Mouse (Mus musculus): Measurements from ENCODE around the gene Fuca1. TPM values are rescaled to one million over a fixed set of nuclear protein-coding genes. Genes with fewer than 3 reads are reported as not detected.
A peak's percentile ranks its signal among the peaks of the same experiment; 100 is the strongest.

Gene Fuca1
- polyA plus RNA-seq, 1 experiment: 172 TPM

DNA sequence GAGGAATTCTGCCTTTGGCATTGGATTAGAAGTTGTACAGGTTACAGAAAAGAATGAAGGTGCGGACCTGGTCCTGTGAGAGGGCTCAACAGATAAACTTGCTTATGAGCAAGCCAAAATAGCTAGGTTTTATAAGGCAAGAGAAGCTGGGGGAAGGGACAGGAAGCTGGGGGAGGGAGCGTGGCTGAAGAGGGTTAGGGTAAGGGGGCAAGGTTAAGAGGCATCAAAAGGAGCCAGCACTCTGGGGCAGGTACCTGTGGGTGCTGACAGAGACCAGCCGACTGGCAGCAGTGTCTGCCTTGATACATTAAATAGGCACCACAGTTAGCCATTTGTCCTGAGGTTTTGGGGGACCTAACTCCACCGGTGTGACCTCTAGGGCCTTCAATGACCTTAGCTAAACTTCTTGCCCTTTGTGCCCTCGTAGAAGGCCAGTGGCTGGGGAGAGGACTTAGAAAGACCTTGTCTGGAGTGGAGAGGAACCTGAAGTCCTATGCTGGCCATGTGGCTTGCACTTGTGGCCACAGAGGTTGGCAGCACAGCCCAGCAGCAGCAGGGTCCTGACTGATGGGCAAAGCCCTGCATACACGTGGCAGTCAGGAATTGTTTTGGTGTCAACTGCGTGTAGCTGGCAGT is 36.5 kb upstream of the Fuca1 start:
- 35% methylated on average over 7 of the region's 7 CpGs for whole genome bisulfite sequencing
- TF ChIP-seq CTCF (IDR thresholded peaks at IDR 0.05; ENCODE audit: control insufficient read depth, insufficient read depth, low read length) (no peak), POLR2A (IDR thresholded peaks at IDR 0.05; ENCODE audit: borderline replicate concordance, control insufficient read depth, low read depth, low read length) (no peak)
- H3K4me3 ChIP-seq (replicated peaks; ENCODE audit: control insufficient read depth, low read depth, low read length): no peak overlapping the region
- no peak overlapping the region for H3K27ac ChIP-seq (ENCODE audit: control insufficient read depth, insufficient read depth, low read depth, low read length, poor library complexity)
- H3K4me1 ChIP-seq (ENCODE audit: control insufficient read depth, insufficient read depth, low read length): 0 out of 2 replicates have a peak, but pooled peaks cover 1% of the 10 kb centered on the region

DNA sequence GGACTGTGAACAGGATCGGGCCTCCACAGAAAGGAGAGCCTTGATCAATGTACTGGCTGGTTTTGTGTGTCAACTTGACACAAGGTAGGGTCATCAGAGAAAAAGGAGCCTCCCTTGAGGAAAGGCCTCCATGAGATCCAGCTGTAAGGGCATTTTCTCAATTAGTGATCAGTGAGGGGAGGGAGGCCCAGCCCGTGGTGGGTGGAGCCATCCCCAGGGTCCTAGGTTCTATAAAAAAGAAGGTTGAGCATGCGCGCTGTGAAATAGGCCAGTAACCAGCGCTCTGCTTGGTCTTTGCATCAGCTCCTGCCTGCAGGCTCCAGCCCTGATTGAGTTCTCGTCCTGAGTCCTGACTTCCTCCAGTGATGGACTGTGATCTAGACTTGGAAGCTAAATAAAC is 36.0 kb upstream of the Fuca1 start:
- Histone ChIP-seq H3K27ac (ENCODE audit: control insufficient read depth, insufficient read depth, low read depth, low read length, poor library complexity) (no peak overlapping the region), H3K4me1 (ENCODE audit: control insufficient read depth, insufficient read depth, low read length) (0 out of 2 replicates have a peak, but pooled peaks cover 1% of the 10 kb centered on the region), H3K4me3 (replicated peaks; ENCODE audit: control insufficient read depth, low read depth, low read length) (no peak overlapping the region)
- TF ChIP-seq CTCF (IDR thresholded peaks at IDR 0.05; ENCODE audit: control insufficient read depth, insufficient read depth, low read length) (no peak), POLR2A (IDR thresholded peaks at IDR 0.05; ENCODE audit: borderline replicate concordance, control insufficient read depth, low read depth, low read length) (no peak)
- WGBS: 83% methylated on average over 6 of the region's 6 CpGs

DNA sequence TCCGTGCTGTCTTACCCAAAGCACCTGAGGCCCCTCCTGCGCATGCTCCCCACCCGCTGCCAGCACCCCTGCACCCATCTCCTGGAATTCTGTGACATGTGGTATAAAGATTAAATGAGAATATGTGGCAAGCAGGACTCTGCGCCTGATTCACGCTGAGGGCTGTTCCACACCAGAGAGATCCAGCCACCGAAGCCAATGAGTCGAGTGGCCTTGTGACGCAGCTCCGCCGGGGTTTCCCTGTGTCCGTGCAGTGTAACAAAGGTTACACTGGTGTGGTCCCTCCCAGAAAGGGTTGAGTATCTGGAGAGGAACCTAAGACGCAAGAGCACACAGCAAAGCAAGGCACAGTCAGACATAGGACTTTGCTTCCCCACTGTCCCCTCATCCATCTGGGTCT is 34.9 kb upstream of the Fuca1 start:
- TF ChIP-seq CTCF (IDR thresholded peaks at IDR 0.05; ENCODE audit: control insufficient read depth, insufficient read depth, low read length): no peak
- no peak for TF ChIP-seq POLR2A (IDR thresholded peaks at IDR 0.05; ENCODE audit: borderline replicate concordance, control insufficient read depth, low read depth, low read length)
- no peak overlapping the region for H3K27ac ChIP-seq (ENCODE audit: control insufficient read depth, insufficient read depth, low read depth, low read length, poor library complexity)
- WGBS: 89% methylated on average over 12 of the region's 12 CpGs
- H3K4me3 ChIP-seq (replicated peaks; ENCODE audit: control insufficient read depth, low read depth, low read length): no peak overlapping the region
- H3K4me1 ChIP-seq (ENCODE audit: control insufficient read depth, insufficient read depth, low read length): peaks cover 1% of the 10 kb centered on the region; the same call in 1 of the 2 replicates

GRCm38 (mm10) chr4:135886184-135886583 is 34.4 kb upstream of the Fuca1 start:
- Histone ChIP-seq H3K27ac (ENCODE audit: control insufficient read depth, insufficient read depth, low read depth, low read length, poor library complexity) (no peak overlapping the region), H3K4me1 (ENCODE audit: control insufficient read depth, insufficient read depth, low read length) (peaks cover 3% of the 10 kb centered on the region; the same call in 1 of the 2 replicates), H3K4me3 (replicated peaks; ENCODE audit: control insufficient read depth, low read depth, low read length) (no peak overlapping the region)
- WGBS: 76% methylated on average over 4 of the region's 4 CpGs
- TF ChIP-seq POLR2A (IDR thresholded peaks at IDR 0.05; ENCODE audit: borderline replicate concordance, control insufficient read depth, low read depth, low read length) (no peak), CTCF (IDR thresholded peaks at IDR 0.05; ENCODE audit: control insufficient read depth, insufficient read depth, low read length) (no peak)

DNA sequence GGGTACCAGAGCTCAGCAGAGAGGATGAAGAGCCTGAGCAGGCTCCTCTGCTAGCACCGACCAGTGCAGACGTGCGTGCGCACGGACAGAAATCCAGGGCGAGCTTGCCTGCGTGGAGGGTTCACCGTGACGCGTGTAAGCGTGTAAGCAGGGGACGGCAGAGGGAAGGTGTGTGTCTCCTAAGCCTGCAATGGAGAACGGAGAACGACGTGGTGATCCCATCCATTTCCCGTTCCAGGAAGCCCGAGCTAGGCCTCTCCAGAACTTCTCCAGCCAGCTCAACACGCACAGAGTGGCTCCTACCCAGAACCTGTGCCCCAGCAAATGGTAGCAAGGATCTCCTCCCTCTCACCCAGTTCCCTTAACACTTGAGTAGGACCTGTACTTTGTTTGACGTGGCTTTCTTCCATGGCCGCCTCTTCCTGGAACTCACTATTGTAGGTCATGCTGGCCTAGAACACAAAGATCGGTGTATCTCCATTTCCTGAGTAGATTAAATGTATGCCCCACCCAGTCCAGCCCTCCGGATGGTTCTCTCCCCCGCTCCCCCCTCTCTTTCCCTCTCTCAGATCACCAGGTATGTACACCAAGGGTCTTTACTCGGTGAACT is 32.0 kb upstream of the Fuca1 start:
- Histone ChIP-seq H3K4me3 (replicated peaks; ENCODE audit: control insufficient read depth, low read depth, low read length) (no peak overlapping the region), H3K4me1 (ENCODE audit: control insufficient read depth, insufficient read depth, low read length) (peaks cover 4% of the 10 kb centered on the region; the same call in 1 of the 2 replicates), H3K27ac (ENCODE audit: control insufficient read depth, insufficient read depth, low read depth, low read length, poor library complexity) (no peak overlapping the region)
- WGBS: 87% methylated on average over 24 of the region's 24 CpGs
- TF ChIP-seq CTCF (IDR thresholded peaks at IDR 0.05; ENCODE audit: control insufficient read depth, insufficient read depth, low read length): no peak
- peak; percentile 11; the same call in 1 of the 2 replicates for TF ChIP-seq POLR2A (IDR thresholded peaks at IDR 0.05; ENCODE audit: borderline replicate concordance, control insufficient read depth, low read depth, low read length)

DNA sequence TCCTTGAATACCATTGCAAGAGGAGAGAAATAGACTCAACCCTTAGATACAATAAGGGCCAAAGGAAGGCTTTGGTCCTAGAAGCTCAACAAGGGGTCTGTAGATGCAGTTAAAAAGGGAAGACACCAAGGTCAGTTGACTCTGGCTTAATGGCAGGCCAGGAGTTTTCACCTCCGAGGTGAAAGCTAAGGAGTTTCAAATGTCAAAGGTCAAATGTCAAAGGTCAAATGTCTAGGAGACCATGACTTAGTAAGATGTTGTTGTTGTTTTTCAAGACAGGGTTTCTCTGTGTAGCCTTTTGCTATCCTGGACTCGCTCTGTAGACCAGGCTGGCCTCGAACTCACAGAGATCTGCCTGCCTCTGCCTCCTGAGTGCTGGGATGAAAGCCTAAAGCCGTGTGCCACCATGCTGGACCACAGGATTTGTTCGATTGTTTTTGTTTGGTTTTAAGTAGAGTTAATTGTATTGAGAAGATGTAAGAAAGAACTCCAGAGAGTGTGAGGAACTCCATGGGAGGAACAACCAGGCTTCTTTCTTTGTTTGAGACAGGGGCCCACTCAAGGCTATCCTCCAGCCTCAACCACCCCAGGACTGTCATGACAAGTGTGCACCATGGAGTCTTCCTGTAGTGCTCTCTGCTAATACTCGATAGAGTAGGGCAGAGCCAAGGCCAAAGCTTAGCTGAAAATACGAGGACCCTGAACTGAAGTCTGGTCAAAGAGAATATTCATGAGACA is 31.2 kb upstream of the Fuca1 start:
- WGBS: 80% methylated on average over 7 of the region's 7 CpGs
- H3K27ac ChIP-seq (ENCODE audit: control insufficient read depth, insufficient read depth, low read depth, low read length, poor library complexity): no peak overlapping the region
- no peak overlapping the region for H3K4me3 ChIP-seq (replicated peaks; ENCODE audit: control insufficient read depth, low read depth, low read length)
- peaks cover 6% of the 10 kb centered on the region; the same call in 1 of the 2 replicates for H3K4me1 ChIP-seq (ENCODE audit: control insufficient read depth, insufficient read depth, low read length)
- TF ChIP-seq CTCF (IDR thresholded peaks at IDR 0.05; ENCODE audit: control insufficient read depth, insufficient read depth, low read length) (no peak), POLR2A (IDR thresholded peaks at IDR 0.05; ENCODE audit: borderline replicate concordance, control insufficient read depth, low read depth, low read length) (no peak)

GRCm38 (mm10) chr4:135889884-135890283 is 30.7 kb upstream of the Fuca1 start:
- H3K4me1 ChIP-seq (ENCODE audit: control insufficient read depth, insufficient read depth, low read length): peaks cover 6% of the 10 kb centered on the region; the same call in 1 of the 2 replicates
- TF ChIP-seq POLR2A (IDR thresholded peaks at IDR 0.05; ENCODE audit: borderline replicate concordance, control insufficient read depth, low read depth, low read length) (no peak), CTCF (IDR thresholded peaks at IDR 0.05; ENCODE audit: control insufficient read depth, insufficient read depth, low read length) (peak; percentile 99)
- no peak overlapping the region for H3K27ac ChIP-seq (ENCODE audit: control insufficient read depth, insufficient read depth, low read depth, low read length, poor library complexity)
- WGBS: 5% methylated on average over 4 of the region's 4 CpGs
- no peak overlapping the region for H3K4me3 ChIP-seq (replicated peaks; ENCODE audit: control insufficient read depth, low read depth, low read length)

- Histone ChIP-seq H3K4me1 (ENCODE audit: control insufficient read depth, insufficient read depth, low read length) (peaks cover 6% of the 10 kb centered on the region; the same call in 1 of the 2 replicates), H3K27ac (ENCODE audit: control insufficient read depth, insufficient read depth, low read depth, low read length, poor library complexity) (peak overlapping the region; percentile 74; the same call in 1 of the 2 replicates), H3K4me3 (replicated peaks; ENCODE audit: control insufficient read depth, low read depth, low read length) (no peak overlapping the region)
- no peak for TF ChIP-seq CTCF (IDR thresholded peaks at IDR 0.05; ENCODE audit: control insufficient read depth, insufficient read depth, low read length)
- TF ChIP-seq POLR2A (IDR thresholded peaks at IDR 0.05; ENCODE audit: borderline replicate concordance, control insufficient read depth, low read depth, low read length): no peak
- WGBS: 47% methylated on average over 2 of the region's 2 CpGs
Measured at GRCm38 (mm10) chr4:135891539-135891938, 29.0 kb upstream of the Fuca1 start.

Data from bone marrow, adult 2 months (tissue).